Mouse (Mus musculus) heart, embryonic 12.5 days (tissue): ENCODE measurements at regions not wholly inside any gene's neighbourhood (a gene's known extent, or its start where the extent isn't known, plus 50 kb on each side); places are given as distances from the start of the nearest gene placed in this dataset.
A peak's percentile ranks its signal among the peaks of the same experiment; 100 is the strongest.

Source experiments
- ATAC-seq: fragments of 200-750 bp; cut with Nextera tagmentation; 2 replicates; pipeline ENCODE4 v1.8.0; 2017; ENCODE audit warnings: moderate TSS enrichment, moderate library complexity; ENCODE audit not compliant: insufficient number of reproducible peaks, low FRiP score
- H3K27ac ChIP-seq: fragments of 300-500 bp; sonication (generic); 2 replicates; pipeline ENCODE4 v1.5.1; 2016; ENCODE audit warnings: mild to moderate bottlenecking, moderate library complexity; ENCODE audit not compliant: poor library complexity, severe bottlenecking
- H3K27me3 ChIP-seq: fragments of 300-500 bp; sonication (generic); replicated peaks from 2 replicates; pipeline ENCODE4 v1.6.1; 2016; ENCODE audit warnings: mild to moderate bottlenecking, moderate library complexity
- H3K36me3 ChIP-seq: fragments of 300-500 bp; sonication (generic); 2 replicates; pipeline ENCODE4 v1.6.1; 2016; ENCODE audit warnings: mild to moderate bottlenecking, moderate library complexity
- H3K4me1 ChIP-seq: fragments of 300-500 bp; sonication (generic); replicated peaks from 2 replicates; pipeline ENCODE4 v1.6.1; 2016; ENCODE audit warnings: mild to moderate bottlenecking
- H3K4me2 ChIP-seq: fragments of 300-500 bp; sonication (generic); 2 replicates; pipeline ENCODE4 v1.6.1; 2016; ENCODE audit warnings: mild to moderate bottlenecking, moderate library complexity
- H3K4me3 ChIP-seq: fragments of 300-500 bp; sonication (generic); 2 replicates; pipeline ENCODE4 v1.5.1; 2016; ENCODE audit warnings: mild to moderate bottlenecking
- H3K9ac ChIP-seq: fragments of 300-500 bp; sonication (generic); 2 replicates; pipeline ENCODE4 v1.6.1; 2016; ENCODE audit warnings: mild to moderate bottlenecking, moderate library complexity
- H3K9me3 ChIP-seq: fragments of 300-500 bp; sonication (generic); replicated peaks from 2 replicates; pipeline ENCODE4 v1.6.1; 2016; ENCODE audit warnings: mild to moderate bottlenecking, moderate library complexity
- WGBS: fragments of 180-500 bp; shearing (Covaris S2); methylation state at CpG from one replicate; pipeline ENCODE4 v1.1.7; 2016; 5-methylcytosine and 5-hydroxymethylcytosine counted together

DNA sequence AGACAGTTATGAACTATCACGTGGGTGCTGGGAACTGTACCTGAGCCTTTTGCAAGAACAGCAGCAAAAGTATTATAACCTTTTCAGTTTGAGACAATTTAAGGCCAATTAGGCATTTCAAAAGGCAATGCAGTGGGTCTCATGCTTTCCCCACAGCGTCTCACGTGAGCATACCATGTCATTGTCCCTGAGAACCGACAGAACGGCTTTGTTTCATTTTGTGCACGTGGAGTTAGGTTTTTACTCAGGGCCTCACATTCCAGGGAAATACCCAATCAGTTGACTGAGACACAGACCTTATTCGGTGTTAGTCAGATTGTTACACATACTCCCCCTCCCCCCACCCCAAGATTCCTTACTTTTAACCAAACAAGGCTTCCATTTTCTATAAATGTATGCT is 86.0 kb upstream of the Ptch1 start:
- no peak overlapping the region for H3K4me2 ChIP-seq
- H3K4me3 ChIP-seq = no peak overlapping the region
- H3K27me3 ChIP-seq = no peaks in the 10 kb centered on the region
- no peaks in the 10 kb centered on the region for H3K4me1 ChIP-seq
- 82% methylated on average over 7 of the region's 7 CpGs for WGBS
- H3K9me3 ChIP-seq = no peaks in the 10 kb centered on the region
- H3K27ac ChIP-seq = no peak overlapping the region
- H3K9ac ChIP-seq = no peak overlapping the region
- H3K36me3 ChIP-seq = no peaks in the 10 kb centered on the region
- ATAC-seq = no peak

DNA sequence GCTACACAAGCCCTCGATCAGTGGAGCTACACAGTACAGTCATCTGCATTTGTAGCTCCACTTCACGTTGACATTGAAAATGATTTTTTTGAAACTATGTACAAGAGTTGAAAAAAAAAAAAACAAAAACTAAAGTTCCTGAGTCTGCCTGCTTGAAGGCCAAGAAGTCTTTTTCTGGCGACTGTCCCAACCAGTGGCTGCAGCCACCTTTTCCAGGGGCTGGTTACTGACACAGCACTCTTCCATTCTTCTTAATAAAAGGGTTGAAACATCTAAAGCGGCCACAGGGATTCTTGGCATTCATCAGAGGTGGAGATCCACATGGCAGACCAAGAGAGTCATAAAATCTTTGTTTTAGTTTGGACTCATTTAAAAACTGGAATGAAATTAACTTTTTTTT is 87.0 kb upstream of the Ptch1 start:
- 72% methylated on average over 4 of the region's 4 CpGs for WGBS

DNA sequence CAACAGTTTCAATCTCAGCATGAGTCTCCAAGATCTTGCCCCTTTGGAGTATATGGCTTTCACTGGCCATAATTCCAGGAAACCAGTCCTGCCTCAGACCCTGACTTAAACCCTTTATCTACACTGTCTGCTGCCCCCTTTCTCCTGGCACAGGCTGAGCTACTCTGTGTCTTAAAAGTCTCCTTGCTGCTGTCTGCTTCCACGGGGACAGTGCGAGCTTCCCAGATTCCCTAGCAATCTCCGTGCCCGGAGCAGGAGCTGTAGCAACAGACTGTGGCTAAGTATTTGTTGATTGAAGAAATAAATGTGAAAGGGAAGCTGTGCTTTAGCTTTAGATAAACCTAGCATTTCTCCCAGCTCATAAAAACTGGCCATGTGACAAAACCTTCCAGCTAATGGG is 95.2 kb upstream of the Ptch1 start:
- WGBS = 13% methylated on average over 4 of the region's 4 CpGs
- Histone ChIP-seq H3K27ac (no peak overlapping the region), H3K4me1 (peaks cover 8% of the 10 kb centered on the region), H3K36me3 (no peaks in the 10 kb centered on the region), H3K4me3 (no peak overlapping the region), H3K9ac (no peak overlapping the region), H3K4me2 (no peak overlapping the region), H3K9me3 (no peaks in the 10 kb centered on the region), H3K27me3 (no peaks in the 10 kb centered on the region)
- no peak for ATAC-seq

More for the DNA sequence above, 87.0 kb upstream of the Ptch1 start:
- H3K36me3 ChIP-seq = no peaks in the 10 kb centered on the region
- no peaks in the 10 kb centered on the region for H3K4me1 ChIP-seq
- H3K9me3 ChIP-seq = no peaks in the 10 kb centered on the region
- no peak overlapping the region for H3K9ac ChIP-seq
- ATAC-seq = no peak
- H3K4me2 ChIP-seq = no peak overlapping the region
- H3K4me3 ChIP-seq = no peak overlapping the region
- no peaks in the 10 kb centered on the region for H3K27me3 ChIP-seq
- no peak overlapping the region for H3K27ac ChIP-seq

DNA sequence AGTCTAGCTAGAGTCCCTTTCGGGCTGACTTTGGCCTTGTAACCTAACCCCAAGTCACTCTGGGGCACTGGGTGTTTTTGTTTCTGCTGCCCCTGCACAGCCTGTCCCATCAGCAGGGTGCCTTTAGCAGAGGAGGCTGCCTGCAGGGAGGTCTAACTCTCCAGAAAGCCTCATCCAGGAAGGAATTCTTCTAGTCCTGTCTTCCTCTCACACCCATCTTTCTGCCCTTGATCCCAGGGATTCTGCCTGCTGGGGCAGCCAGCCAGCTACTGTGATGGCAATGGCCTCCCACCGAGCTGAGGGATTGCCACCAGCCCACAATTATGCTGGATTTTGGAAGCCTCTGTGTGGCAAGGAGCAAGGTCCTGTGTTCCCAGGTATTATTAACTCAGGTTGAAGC is 95.6 kb upstream of the Ptch1 start:
- peaks cover 8% of the 10 kb centered on the region for H3K4me1 ChIP-seq
- no peak overlapping the region for H3K4me3 ChIP-seq
- no peak overlapping the region for H3K27ac ChIP-seq
- no peaks in the 10 kb centered on the region for H3K9me3 ChIP-seq
- 0 out of 2 replicates have a peak, but pooled peaks have one; percentile 51 for ATAC-seq
- no peaks in the 10 kb centered on the region for H3K27me3 ChIP-seq
- H3K36me3 ChIP-seq = no peaks in the 10 kb centered on the region
- no peak overlapping the region for H3K9ac ChIP-seq
- no peak overlapping the region for H3K4me2 ChIP-seq
- 29% methylated on average over 2 of the region's 2 CpGs for WGBS

DNA sequence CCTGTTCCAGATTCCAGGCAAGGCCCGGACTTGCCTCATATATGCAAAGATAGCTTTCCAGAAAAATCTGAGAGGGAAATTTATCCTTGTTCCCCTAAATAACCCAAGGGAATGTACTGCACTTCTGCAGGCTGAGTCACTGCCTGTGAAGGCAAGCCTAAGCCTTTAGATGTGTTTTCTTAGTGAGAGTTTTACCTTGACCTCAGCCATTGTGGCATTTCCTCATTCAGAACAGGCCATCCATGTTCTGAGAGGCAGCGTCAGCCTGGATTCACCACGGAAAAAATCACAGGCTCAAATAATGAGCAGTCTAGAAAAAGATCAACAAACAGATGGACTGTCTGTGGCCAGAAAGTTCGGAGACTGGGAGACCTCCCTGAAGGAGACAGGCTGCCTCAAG is 99.0 kb upstream of the Ptch1 start:
- no peak overlapping the region for H3K4me3 ChIP-seq
- no peak overlapping the region for H3K27ac ChIP-seq
- H3K36me3 ChIP-seq = no peaks in the 10 kb centered on the region
- H3K4me1 ChIP-seq = peaks cover 8% of the 10 kb centered on the region
- no peaks in the 10 kb centered on the region for H3K27me3 ChIP-seq
- no peak for ATAC-seq
- WGBS = 46% methylated on average over 4 of the region's 4 CpGs
- no peak overlapping the region for H3K4me2 ChIP-seq
- no peaks in the 10 kb centered on the region for H3K9me3 ChIP-seq
- no peak overlapping the region for H3K9ac ChIP-seq

DNA sequence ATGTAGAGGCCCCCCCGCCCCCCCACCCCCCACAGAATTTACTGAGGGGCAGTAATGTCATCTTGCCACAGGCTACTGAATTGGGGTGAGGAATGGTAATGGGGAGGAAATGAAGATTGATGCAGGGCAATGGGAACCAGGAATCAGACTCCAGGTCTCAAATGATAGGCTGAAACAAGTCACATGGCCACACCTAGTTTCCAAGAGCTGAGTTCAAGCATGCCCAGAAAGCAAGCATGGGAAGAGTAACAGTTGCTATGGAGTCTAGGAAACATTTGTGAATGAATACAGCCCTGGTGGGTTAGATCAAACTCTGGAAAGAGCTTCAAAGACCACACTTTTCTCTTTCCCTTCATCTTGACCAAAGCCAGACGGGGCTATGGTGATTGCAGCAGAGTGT is 104.3 kb upstream of the Ptch1 start:
- Histone ChIP-seq H3K4me3 (no peak overlapping the region), H3K36me3 (no peaks in the 10 kb centered on the region), H3K27ac (no peak overlapping the region), H3K4me2 (no peak overlapping the region), H3K9ac (no peak overlapping the region), H3K27me3 (no peaks in the 10 kb centered on the region), H3K9me3 (no peaks in the 10 kb centered on the region), H3K4me1 (peaks cover 4% of the 10 kb centered on the region; the same call in 1 of the 2 replicates)
- 79% methylated on average over 2 of the region's 2 CpGs for WGBS
- no peak for ATAC-seq

DNA sequence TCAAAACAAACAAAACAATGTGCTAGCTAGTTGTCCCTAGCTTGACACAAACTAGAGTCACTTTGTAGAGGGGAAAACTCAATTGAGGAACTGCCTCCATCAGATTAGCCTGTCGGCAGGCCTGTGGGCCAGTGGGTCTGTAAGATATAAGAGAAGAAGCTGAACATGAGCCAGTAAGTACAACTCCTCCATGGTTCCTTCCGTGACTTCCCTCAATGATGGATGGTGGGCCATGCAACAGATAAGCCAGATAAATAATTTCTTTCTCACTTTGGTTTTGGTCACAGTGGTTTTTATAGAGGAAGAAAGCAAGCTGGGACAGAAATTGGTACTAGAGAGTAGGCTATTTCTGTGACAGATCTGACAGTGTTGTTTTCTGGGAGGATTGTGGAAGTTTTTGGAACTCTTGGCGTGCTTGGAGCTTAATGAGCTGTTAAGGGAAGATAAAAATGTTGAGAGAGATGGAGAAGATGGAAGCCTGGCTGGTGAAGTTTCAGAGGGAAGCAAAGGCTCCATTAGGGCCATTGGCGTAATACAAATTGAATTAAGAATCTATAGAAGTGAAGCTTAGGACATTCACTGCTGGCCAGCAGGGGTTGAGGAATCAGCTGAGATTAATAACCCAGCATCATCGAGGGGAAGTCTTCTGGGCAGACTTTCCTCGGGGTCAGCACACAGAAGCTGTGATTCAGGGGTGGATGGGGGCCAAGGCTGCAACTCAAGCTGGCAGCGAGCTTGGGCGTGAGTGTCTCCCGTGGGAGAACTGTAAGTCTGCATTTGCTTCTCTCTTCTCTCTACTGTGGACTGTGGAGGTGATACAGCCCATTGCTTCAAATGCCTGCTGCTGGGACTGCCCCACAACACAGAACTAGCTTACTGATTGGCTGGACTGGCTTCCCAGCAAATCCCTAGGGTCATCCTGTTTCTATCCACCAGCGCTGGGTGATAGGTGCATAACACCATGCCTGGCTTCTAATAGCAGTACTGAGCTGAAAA is 105.2 kb upstream of the Ptch1 start:
- H3K9me3 ChIP-seq = no peaks in the 10 kb centered on the region
- 66% methylated on average over 10 of the region's 10 CpGs for WGBS
- H3K9ac ChIP-seq = no peak overlapping the region
- no peaks in the 10 kb centered on the region for H3K36me3 ChIP-seq
- no peak overlapping the region for H3K27ac ChIP-seq
- no peaks in the 10 kb centered on the region for H3K27me3 ChIP-seq
- no peak overlapping the region for H3K4me3 ChIP-seq
- no peak for ATAC-seq
- peaks cover 4% of the 10 kb centered on the region; the same call in 1 of the 2 replicates for H3K4me1 ChIP-seq
- no peak overlapping the region for H3K4me2 ChIP-seq

DNA sequence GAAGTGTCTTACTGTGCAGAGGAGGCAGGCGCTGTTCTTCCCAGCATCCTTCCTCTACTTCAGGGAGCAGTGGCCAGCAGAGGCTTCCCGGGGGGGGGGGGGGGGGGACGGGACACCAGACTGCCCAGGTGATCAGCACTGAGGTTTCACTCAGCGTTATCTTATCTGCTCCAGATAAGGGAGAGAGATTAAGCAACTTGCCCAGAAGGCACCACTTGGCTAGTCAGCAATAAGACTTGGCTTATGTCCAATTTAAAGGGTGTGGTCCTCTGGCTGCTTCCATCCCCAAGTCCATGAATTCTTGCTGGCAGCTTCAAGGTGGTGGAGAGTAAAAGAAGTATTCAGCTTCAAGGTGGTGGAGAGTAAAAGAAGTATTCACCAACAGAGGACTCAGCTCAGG is 108.9 kb upstream of the Ptch1 start:
- H3K27ac ChIP-seq = no peak overlapping the region

DNA sequence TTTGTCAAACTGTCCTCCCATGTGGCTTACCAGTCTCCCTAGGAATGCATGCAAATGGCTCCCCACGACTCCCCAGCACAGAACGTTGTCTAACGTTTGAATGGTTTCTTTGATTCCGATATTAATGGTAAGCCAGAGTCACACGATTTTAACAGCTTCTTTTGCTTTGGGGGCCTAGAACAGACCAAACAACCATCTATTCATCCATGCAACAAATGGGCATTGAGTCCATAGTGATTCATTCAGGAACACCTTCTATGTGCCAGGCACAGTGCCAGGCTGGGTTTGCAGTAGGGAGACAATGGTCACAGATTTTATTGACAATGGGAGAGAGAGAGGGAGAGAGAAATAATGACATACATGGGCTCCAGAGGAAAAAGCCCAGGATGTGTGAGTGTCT is 118.6 kb upstream of the Ptch1 start:
- WGBS = 76% methylated on average over 5 of the region's 5 CpGs
- H3K4me2 ChIP-seq = no peak overlapping the region
- no peak overlapping the region for H3K4me3 ChIP-seq
- no peak for ATAC-seq
- no peaks in the 10 kb centered on the region for H3K9me3 ChIP-seq
- H3K36me3 ChIP-seq = no peaks in the 10 kb centered on the region
- no peak overlapping the region for H3K9ac ChIP-seq
- no peaks in the 10 kb centered on the region for H3K27me3 ChIP-seq
- no peaks in the 10 kb centered on the region; the same call in 1 of the 2 replicates for H3K4me1 ChIP-seq
- H3K27ac ChIP-seq = no peak overlapping the region

More for the DNA sequence above, 108.9 kb upstream of the Ptch1 start:
- WGBS = 13% methylated on average over 4 of the region's 4 CpGs
- no peaks in the 10 kb centered on the region for H3K9me3 ChIP-seq
- no peak overlapping the region for H3K4me2 ChIP-seq
- no peaks in the 10 kb centered on the region for H3K36me3 ChIP-seq
- H3K27me3 ChIP-seq = no peaks in the 10 kb centered on the region
- no peak overlapping the region for H3K9ac ChIP-seq
- H3K4me3 ChIP-seq = no peak overlapping the region
- peaks cover 12% of the 10 kb centered on the region for H3K4me1 ChIP-seq
- no peak for ATAC-seq

DNA sequence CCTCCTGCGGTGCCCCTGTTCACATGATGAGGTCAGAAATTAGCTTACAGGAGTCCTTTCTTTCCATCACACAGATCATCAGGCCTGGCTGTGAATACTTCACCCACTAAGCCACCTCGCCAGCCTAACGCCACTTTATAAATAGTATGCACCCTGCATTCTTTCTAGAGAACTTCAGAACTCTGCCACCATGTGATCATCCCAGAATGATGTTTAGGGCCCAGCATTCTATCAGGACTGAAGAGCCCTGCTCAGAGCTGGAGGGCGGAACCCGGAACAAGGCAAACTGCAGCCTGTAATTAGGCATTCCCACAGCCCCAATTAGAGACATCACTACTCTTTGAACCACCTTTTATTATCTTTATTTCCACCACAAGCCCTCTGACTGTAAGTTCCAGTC is 120.2 kb upstream of the Ptch1 start:
- Histone ChIP-seq H3K9me3 (no peaks in the 10 kb centered on the region), H3K4me2 (no peak overlapping the region), H3K27ac (peak overlapping the region; percentile 45; the same call in 1 of the 2 replicates), H3K9ac (0 out of 2 replicates have a peak overlapping the region, but pooled peaks have one; percentile 18), H3K36me3 (no peaks in the 10 kb centered on the region), H3K4me1 (no peaks in the 10 kb centered on the region; the same call in 1 of the 2 replicates), H3K4me3 (no peak overlapping the region), H3K27me3 (no peaks in the 10 kb centered on the region)
- peak; percentile 44; the same call in 1 of the 2 replicates for ATAC-seq
- 45% methylated on average over 5 of the region's 5 CpGs for WGBS

DNA sequence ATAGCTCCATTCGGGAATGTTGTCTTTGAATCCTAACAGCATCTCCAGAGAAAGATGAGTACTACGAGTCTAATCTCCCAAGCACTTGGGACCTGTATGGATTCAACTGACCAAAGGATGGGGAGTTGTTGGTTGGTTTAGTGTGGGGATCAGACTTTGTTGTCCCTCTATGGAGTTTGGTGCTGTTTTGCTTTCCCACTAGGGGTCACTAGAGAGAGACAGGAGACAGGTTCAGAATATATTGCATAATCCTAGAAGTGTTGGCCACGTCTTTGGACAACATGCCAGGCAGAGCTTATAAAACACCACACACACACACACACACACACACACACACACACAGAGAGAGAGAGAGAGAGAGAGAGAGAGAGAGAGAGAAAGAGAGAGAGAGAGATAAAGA is 118.6 kb upstream of the Ercc6l2 start:
- no peak for ATAC-seq
- 50% methylated on average over 3 of the region's 3 CpGs for WGBS

More for the DNA sequence above, 118.6 kb upstream of the Ercc6l2 start:
- Histone ChIP-seq H3K9me3 (no peaks in the 10 kb centered on the region), H3K4me2 (no peak overlapping the region), H3K9ac (no peak overlapping the region), H3K4me1 (no peaks in the 10 kb centered on the region; the same call in 1 of the 2 replicates), H3K27me3 (no peaks in the 10 kb centered on the region), H3K36me3 (no peaks in the 10 kb centered on the region), H3K27ac (no peak overlapping the region), H3K4me3 (no peak overlapping the region)
